Mouse (Mus musculus): Measurements from ENCODE around the gene Efnb3. TPM values are rescaled to one million over a fixed set of nuclear protein-coding genes. Genes with fewer than 3 reads are reported as not detected.

Gene Efnb3
- polyA plus RNA-seq, 1 experiment: 1.2 TPM

GRCm38 (mm10) chr11:69554539-69555140 lies 5.4 kb downstream of the Efnb3 start:
- Histone ChIP-seq H3K27me3 (ENCODE audit: control insufficient read depth, insufficient read depth, low read length) (no peaks in the 10 kb centered on the region), H3K27ac (ENCODE audit: insufficient read depth, low read length) (no peak overlapping the region), H3K36me3 (ENCODE audit: control insufficient read depth, insufficient read depth, low read length) (no peaks in the 10 kb centered on the region), H3K4me3 (ENCODE audit: extremely low read depth, insufficient read depth, insufficient read length) (no peak overlapping the region), H3K4me1 (ENCODE audit: control insufficient read depth, insufficient read depth, insufficient read length) (no peaks in the 10 kb centered on the region)
- TF ChIP-seq POLR2A (IDR thresholded peaks at IDR 0.05; ENCODE audit: low read depth, low read length): no peak
- TF ChIP-seq CTCF (IDR thresholded peaks at IDR 0.05; ENCODE audit: extremely low read depth, insufficient read depth, insufficient read length, insufficient replicate concordance): no peak
- WGBS: 58% methylated on average over 5 of the region's 5 CpGs
- no peak for DNase-seq (ENCODE audit: low read depth in 1 of 2, low spot score in 2 of 2)

GRCm38 (mm10) chr11:69553341-69553721 lies 6.7 kb downstream of the Efnb3 start:
- H3K4me3 ChIP-seq (ENCODE audit: extremely low read depth, insufficient read depth, insufficient read length): no peak overlapping the region
- H3K4me1 ChIP-seq (ENCODE audit: control insufficient read depth, insufficient read depth, insufficient read length): no peaks in the 10 kb centered on the region
- no peaks in the 10 kb centered on the region for H3K27me3 ChIP-seq (ENCODE audit: control insufficient read depth, insufficient read depth, low read length)
- no peaks in the 10 kb centered on the region for H3K36me3 ChIP-seq (ENCODE audit: control insufficient read depth, insufficient read depth, low read length)
- 84% methylated on average over 2 of the region's 2 CpGs for WGBS
- DNase-seq (ENCODE audit: low read depth in 1 of 2, low spot score in 2 of 2): no peak
- no peak for TF ChIP-seq POLR2A (IDR thresholded peaks at IDR 0.05; ENCODE audit: low read depth, low read length)
- TF ChIP-seq CTCF (IDR thresholded peaks at IDR 0.05; ENCODE audit: extremely low read depth, insufficient read depth, insufficient read length, insufficient replicate concordance): no peak
- no peak overlapping the region for H3K27ac ChIP-seq (ENCODE audit: insufficient read depth, low read length)

GRCm38 (mm10) chr11:69552622-69553340 lies 7.2 kb downstream of the Efnb3 start:
- no peak for DNase-seq (ENCODE audit: low read depth in 1 of 2, low spot score in 2 of 2)
- Histone ChIP-seq H3K27me3 (ENCODE audit: control insufficient read depth, insufficient read depth, low read length) (no peaks in the 10 kb centered on the region), H3K27ac (ENCODE audit: insufficient read depth, low read length) (no peak overlapping the region), H3K36me3 (ENCODE audit: control insufficient read depth, insufficient read depth, low read length) (no peaks in the 10 kb centered on the region), H3K4me3 (ENCODE audit: extremely low read depth, insufficient read depth, insufficient read length) (no peak overlapping the region), H3K4me1 (ENCODE audit: control insufficient read depth, insufficient read depth, insufficient read length) (no peaks in the 10 kb centered on the region)
- WGBS: 56% methylated on average over 14 of the region's 14 CpGs
- TF ChIP-seq POLR2A (IDR thresholded peaks at IDR 0.05; ENCODE audit: low read depth, low read length): no peak
- no peak for TF ChIP-seq CTCF (IDR thresholded peaks at IDR 0.05; ENCODE audit: extremely low read depth, insufficient read depth, insufficient read length, insufficient replicate concordance)

- WGBS: 86% methylated on average over 4 of the region's 4 CpGs
Measured at GRCm38 (mm10) chr11:69551310-69551709, 8.7 kb downstream of the Efnb3 start.

GRCm38 (mm10) chr11:69549060-69549656 lies 10.8 kb downstream of the Efnb3 start, which contains the start of gene Dnah2:
Gene Dnah2, minus strand, starts transcription at chr11:69549110.
- H3K4me3 ChIP-seq (ENCODE audit: extremely low read depth, insufficient read depth, insufficient read length): no peak within 1 kb of the TSS
- no peak within 1 kb of the TSS for H3K27ac ChIP-seq (ENCODE audit: insufficient read depth, low read length)
- peaks cover 5% of the 10 kb centered on the region; the same call in 1 of the 2 replicates for H3K27me3 ChIP-seq (ENCODE audit: control insufficient read depth, insufficient read depth, low read length)
- H3K36me3 ChIP-seq (ENCODE audit: control insufficient read depth, insufficient read depth, low read length): no peaks in the 10 kb centered on the region
- WGBS: 48% methylated on average over 12 of the region's 12 CpGs
- DNase-seq (ENCODE audit: low read depth in 1 of 2, low spot score in 2 of 2): no peak
- TF ChIP-seq CTCF (IDR thresholded peaks at IDR 0.05; ENCODE audit: extremely low read depth, insufficient read depth, insufficient read length, insufficient replicate concordance): no peak
- TF ChIP-seq POLR2A (IDR thresholded peaks at IDR 0.05; ENCODE audit: low read depth, low read length): no peak
- peaks cover 5% of the 10 kb centered on the region for H3K4me1 ChIP-seq (ENCODE audit: control insufficient read depth, insufficient read depth, insufficient read length)

More at GRCm38 (mm10) chr11:69551310-69551709, 8.7 kb downstream of the Efnb3 start:
- H3K36me3 ChIP-seq (ENCODE audit: control insufficient read depth, insufficient read depth, low read length): no peaks in the 10 kb centered on the region
- H3K27ac ChIP-seq (ENCODE audit: insufficient read depth, low read length): no peak overlapping the region
- TF ChIP-seq CTCF (IDR thresholded peaks at IDR 0.05; ENCODE audit: extremely low read depth, insufficient read depth, insufficient read length, insufficient replicate concordance) (no peak), POLR2A (IDR thresholded peaks at IDR 0.05; ENCODE audit: low read depth, low read length) (no peak)
- H3K4me1 ChIP-seq (ENCODE audit: control insufficient read depth, insufficient read depth, insufficient read length): peaks cover 4% of the 10 kb centered on the region
- H3K4me3 ChIP-seq (ENCODE audit: extremely low read depth, insufficient read depth, insufficient read length): no peak overlapping the region
- DNase-seq (ENCODE audit: low read depth in 1 of 2, low spot score in 2 of 2): no peak
- H3K27me3 ChIP-seq (ENCODE audit: control insufficient read depth, insufficient read depth, low read length): peaks cover 3% of the 10 kb centered on the region; the same call in 1 of the 2 replicates

GRCm38 (mm10) chr11:69547071-69547470 lies 12.9 kb downstream of the Efnb3 start:
- TF ChIP-seq POLR2A (IDR thresholded peaks at IDR 0.05; ENCODE audit: low read depth, low read length): no peak
- peak; percentile 9; the same call in 1 of the 2 replicates for TF ChIP-seq CTCF (IDR thresholded peaks at IDR 0.05; ENCODE audit: extremely low read depth, insufficient read depth, insufficient read length, insufficient replicate concordance)
- H3K27me3 ChIP-seq (ENCODE audit: control insufficient read depth, insufficient read depth, low read length): peaks cover 5% of the 10 kb centered on the region; the same call in 1 of the 2 replicates
- 6% methylated on average over 15 of the region's 15 CpGs for WGBS
- peak overlapping the region; percentile 43; the same call in 1 of the 2 replicates for H3K4me3 ChIP-seq (ENCODE audit: extremely low read depth, insufficient read depth, insufficient read length)
- peaks cover 5% of the 10 kb centered on the region for H3K4me1 ChIP-seq (ENCODE audit: control insufficient read depth, insufficient read depth, insufficient read length)
- DNase-seq (ENCODE audit: low read depth in 1 of 2, low spot score in 2 of 2): peak in 1 of 2 experiments; percentile 21
- no peaks in the 10 kb centered on the region for H3K36me3 ChIP-seq (ENCODE audit: control insufficient read depth, insufficient read depth, low read length)
- no peak overlapping the region for H3K27ac ChIP-seq (ENCODE audit: insufficient read depth, low read length)
